ENCODE assay signal across 26 mouse cellular contexts in the genomic region with DNA sequence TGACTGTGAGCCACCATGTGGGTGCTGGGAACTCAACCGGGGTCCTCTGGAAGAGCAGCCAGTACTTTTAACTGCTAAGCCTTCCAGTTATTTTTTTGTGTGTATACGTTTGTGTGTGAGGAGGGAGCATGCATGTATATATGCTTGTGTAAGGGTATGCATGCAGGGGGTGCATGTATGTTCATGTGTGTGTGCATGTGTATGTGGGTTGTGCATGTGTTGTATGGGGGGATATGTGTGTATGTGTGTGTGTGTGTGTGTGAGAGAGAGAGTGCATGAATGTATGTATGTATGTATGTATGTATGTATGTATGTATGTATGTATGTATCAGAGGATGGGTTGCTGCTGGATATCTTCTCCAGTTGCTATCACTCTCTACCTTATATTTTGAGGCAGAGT. TPM values are rescaled to one million over a fixed set of nuclear protein-coding genes. Genes with fewer than 3 reads are reported as not detected.
A peak's percentile ranks its signal among the peaks of the same experiment; 100 is the strongest.
DNase-seq lines count a peak whose midpoint lies in the region; ATAC-seq and TF ChIP-seq lines count a peak whose summit lies in the region.
"Had no signal": no experiment of that assay in that cellular context is flagged by ENCODE, and none has a peak within 500 bp of the region (broad histone marks: within the 10 kb centered on the region; RNA-seq: fewer than 3 reads in every experiment).

No protein-coding gene starts in this region.

- TF ChIP-seq CTCF in heart, adult 2 months (IDR thresholded peaks at IDR 0.05): no peak
- TF ChIP-seq CTCF in liver, postnatal 0 days (IDR thresholded peaks at IDR 0.05; ENCODE audit: low read depth): no peak

- peaks cover 6% of the 10 kb centered on the region for H3K4me1 ChIP-seq in heart, adult 2 months (ENCODE audit: control insufficient read depth, insufficient read depth, low read length)
- peaks cover 34% of the 10 kb centered on the region for H3K4me1 ChIP-seq in liver, postnatal 0 days (ENCODE audit: insufficient read depth)
- H3K4me1 ChIP-seq in liver, embryonic 11.5 days (replicated peaks; ENCODE audit: control insufficient read depth, insufficient read depth, low read length): no peaks in the 10 kb centered on the region
- H3K4me1 ChIP-seq: embryonic facial prominence, embryonic 10.5 days; embryonic facial prominence, embryonic 12.5 days; forebrain, embryonic 13.5 days; forebrain, embryonic 15.5 days had no signal

- H3K4me3 ChIP-seq in heart, adult 2 months: no peak overlapping the region
- H3K4me3 ChIP-seq in liver, postnatal 0 days (ENCODE audit: low read depth, low read length): no peak overlapping the region
- no peak overlapping the region for H3K4me3 ChIP-seq in liver, embryonic 11.5 days (ENCODE audit: low read depth, low read length)
- H3K4me3 ChIP-seq: embryonic facial prominence, embryonic 10.5 days; embryonic facial prominence, embryonic 12.5 days; forebrain, embryonic 13.5 days; forebrain, embryonic 15.5 days had no signal

- peaks cover 2% of the 10 kb centered on the region for H3K79me2 ChIP-seq in heart, adult 2 months (replicated peaks; ENCODE audit: control insufficient read depth, insufficient read depth, low read length)

- no peak overlapping the region for H3K9ac ChIP-seq in heart, adult 2 months (ENCODE audit: low read depth, low read length)
- H3K9ac ChIP-seq in liver, postnatal 0 days (replicated peaks): no peak overlapping the region
- H3K9ac ChIP-seq in liver, embryonic 11.5 days (ENCODE audit: low read depth, low read length): no peak overlapping the region
- H3K9ac ChIP-seq: embryonic facial prominence, embryonic 12.5 days; forebrain, embryonic 13.5 days; forebrain, embryonic 15.5 days had no signal

- H3K27ac ChIP-seq in heart, adult 2 months: no peak overlapping the region
- H3K27ac ChIP-seq in liver, postnatal 0 days (ENCODE audit: low read depth): 0 out of 2 replicates have a peak overlapping the region, but pooled peaks have one; percentile 11
- H3K27ac ChIP-seq in liver, embryonic 11.5 days (ENCODE audit: low read depth, low read length): no peak overlapping the region
- H3K27ac ChIP-seq: embryonic facial prominence, embryonic 10.5 days; embryonic facial prominence, embryonic 12.5 days; forebrain, embryonic 13.5 days; forebrain, embryonic 15.5 days had no signal

- H3K36me3 ChIP-seq in heart, adult 2 months (ENCODE audit: control insufficient read depth, insufficient read depth, low read length): peaks cover 23% of the 10 kb centered on the region
- peaks cover 44% of the 10 kb centered on the region for H3K36me3 ChIP-seq in liver, postnatal 0 days (replicated peaks; ENCODE audit: insufficient read depth, low read length)
- 0 out of 2 replicates have a peak, but pooled peaks cover 3% of the 10 kb centered on the region for H3K36me3 ChIP-seq in liver, embryonic 11.5 days (ENCODE audit: control insufficient read depth, insufficient read depth, low read length)
- H3K36me3 ChIP-seq: forebrain, embryonic 15.5 days had no signal

- no peaks in the 10 kb centered on the region for H3K9me3 ChIP-seq in liver, postnatal 0 days (ENCODE audit: low read length)
- H3K9me3 ChIP-seq in liver, embryonic 11.5 days (ENCODE audit: control insufficient read depth, low read length): no peaks in the 10 kb centered on the region
- H3K9me3 ChIP-seq: embryonic facial prominence, embryonic 10.5 days; embryonic facial prominence, embryonic 12.5 days; forebrain, embryonic 13.5 days; forebrain, embryonic 15.5 days; G1E had no signal

- H3K4me2 ChIP-seq in liver, postnatal 0 days (ENCODE audit: low read depth, low read length): no peak overlapping the region
- H3K4me2 ChIP-seq in liver, embryonic 11.5 days: no peak overlapping the region
- H3K4me2 ChIP-seq: embryonic facial prominence, embryonic 12.5 days; forebrain, embryonic 13.5 days; forebrain, embryonic 15.5 days had no signal

- peak; percentile 23; the same call in 1 of the 2 replicates for TF ChIP-seq POLR2A in heart, adult 2 months (IDR thresholded peaks at IDR 0.05; ENCODE audit: insufficient read depth, low read depth, low read length)

- no peak for ATAC-seq in liver, postnatal 0 days
- ATAC-seq in liver, embryonic 11.5 days (replicated peaks; ENCODE audit: low FRiP score): no peak
- ATAC-seq: activated CD4-positive, CD25-positive, alpha-beta regulatory T cell, adult 4 months; forebrain, embryonic 13.5 days; forebrain, embryonic 15.5 days; Patski had no signal

- DNase-seq in heart, adult 2 months: no peak
- DNase-seq in heart, postnatal 10 days: no peak
- no peak for DNase-seq in liver, postnatal 0 days
- no peak for DNase-seq in liver, embryonic 11.5 days (ENCODE audit: low spot score)
- DNase-seq in induced T-regulatory cell, adult 2 months (ENCODE audit: low read depth): peak; percentile 27
- DNase-seq in ovary, postnatal 10 days (ENCODE audit: low spot score): no peak
- DNase-seq: adrenal gland, adult 8-10 months; adrenal gland, postnatal 14 days; adrenal gland, postnatal 36 days; cerebellum, adult 11-12 months; cerebellum, adult 2 months; cerebellum, adult 9-10 months; cerebellum, postnatal 10 days; cerebellum, postnatal 25 days had no signal

- H3K27me3 ChIP-seq in heart, adult 2 months (ENCODE audit: control insufficient read depth, insufficient read depth, low read length): no peaks in the 10 kb centered on the region
- H3K27me3 ChIP-seq in liver, postnatal 0 days (ENCODE audit: insufficient read depth, low read length): no peaks in the 10 kb centered on the region
- no peaks in the 10 kb centered on the region for H3K27me3 ChIP-seq in liver, embryonic 11.5 days (replicated peaks; ENCODE audit: control insufficient read depth, insufficient read depth, low read length)
- H3K27me3 ChIP-seq: embryonic facial prominence, embryonic 12.5 days; forebrain, embryonic 13.5 days; forebrain, embryonic 15.5 days; Patski had no signal

- no peak for TF ChIP-seq EP300 in heart, adult 2 months (IDR thresholded peaks at IDR 0.05; ENCODE audit: insufficient read depth, low read depth, low read length)
- TF ChIP-seq EP300 in liver, postnatal 0 days (IDR thresholded peaks at IDR 0.05; ENCODE audit: low read depth): no peak

- 92% methylated on average over 2 of the region's 2 CpGs for WGBS in heart, adult 2 months
- WGBS in liver, postnatal 0 days (ENCODE audit: insufficient replicate concordance): 83% methylated on average over 2 of the region's 2 CpGs
- WGBS in liver, embryonic 11.5 days: 92% methylated on average over 2 of the region's 2 CpGs

- intact Hi-C loops in heart, adult 2 months (cut with DNase I): no loop called here
- intact Hi-C loops in heart, postnatal 10 days (cut with DNase I): no loop called here

RNA-seq across cellular contexts. Expression of a gene that starts 6.0 kb away (rescaled TPM):
- not detected for total RNA-seq in heart, adult 2 months (2021)
- 0.15 TPM in 1 of 2 replicates, not detected in the other for polyA plus RNA-seq in heart, adult 2 months (2012; rRNA removed)
- total RNA-seq in heart, postnatal 10 days (2021): not detected
- not detected in 2 replicates for polyA plus RNA-seq in liver, postnatal 0 days (2015; fragmentation: Nextera tagmentation; extraction: Ambion mirVana)
- polyA plus RNA-seq in liver, embryonic 11.5 days (2014; fragmentation: Nextera tagmentation; extraction: Ambion mirVana): 0.17 TPM in 1 of 2 replicates, not detected in the other
- total RNA-seq: adrenal gland, adult 8-10 months; adrenal gland, postnatal 14 days; G1E had no signal
- polyA plus RNA-seq: cerebellum, adult 2 months; cortical plate, adult 2 months; embryonic facial prominence, embryonic 10.5 days; embryonic facial prominence, embryonic 12.5 days; forebrain, embryonic 11.5 days; forebrain, embryonic 13.5 days; forebrain, embryonic 15.5 days; G1E had no signal

RNA-seq across cellular contexts. Expression of a gene that starts 7.0 kb away (rescaled TPM):
- total RNA-seq in heart, adult 2 months (2021): 100 to 1,000 TPM; 201 to 240 TPM
- 400 and 574 TPM in 2 replicates for polyA plus RNA-seq in heart, adult 2 months (2012; rRNA removed)
- 100 to 1,000 TPM; 130 to 134 TPM for total RNA-seq in heart, postnatal 10 days (2021)
- polyA plus RNA-seq in liver, postnatal 0 days (2015; fragmentation: Nextera tagmentation; extraction: Ambion mirVana): 1,317 and 1,377 TPM in 2 replicates
- 311 and 321 TPM in 2 replicates for polyA plus RNA-seq in liver, embryonic 11.5 days (2014; fragmentation: Nextera tagmentation; extraction: Ambion mirVana)

RNA-seq across cellular contexts. Expression of a gene that starts 31.5 kb away (rescaled TPM):
- total RNA-seq in heart, adult 2 months (2021): not detected
- not detected in 2 replicates for polyA plus RNA-seq in heart, adult 2 months (2012; rRNA removed)
- not detected for total RNA-seq in heart, postnatal 10 days (2021)
- polyA plus RNA-seq in liver, postnatal 0 days (2015; fragmentation: Nextera tagmentation; extraction: Ambion mirVana): 0.14 and 0.18 TPM in 2 replicates
- 0.15 TPM in 1 of 2 replicates, not detected in the other for polyA plus RNA-seq in liver, embryonic 11.5 days (2014; fragmentation: Nextera tagmentation; extraction: Ambion mirVana)
- total RNA-seq: adrenal gland, adult 18-20 months; adrenal gland, postnatal 36 days had no signal
- polyA plus RNA-seq: C2C12; embryonic facial prominence, embryonic 12.5 days; embryonic facial prominence, embryonic 14.5 days; forebrain, embryonic 11.5 days; forebrain, embryonic 13.5 days; forebrain, embryonic 15.5 days had no signal

RNA-seq across cellular contexts. Expression of a gene that starts 31.6 kb away (rescaled TPM):
- total RNA-seq in heart, adult 2 months (2021): not detected
- polyA plus RNA-seq in heart, adult 2 months (2012; rRNA removed): not detected in 2 replicates
- total RNA-seq in heart, postnatal 10 days (2021): not detected
- polyA plus RNA-seq in liver, postnatal 0 days (2015; fragmentation: Nextera tagmentation; extraction: Ambion mirVana): not detected in 2 replicates
- not detected in 2 replicates for polyA plus RNA-seq in liver, embryonic 11.5 days (2014; fragmentation: Nextera tagmentation; extraction: Ambion mirVana)
- total RNA-seq: adrenal gland, adult 18-20 months; adrenal gland, adult 8-10 months; adrenal gland, postnatal 14 days; adrenal gland, postnatal 36 days; G1E had no signal
- polyA plus RNA-seq: activated CD4-positive, CD25-positive, alpha-beta regulatory T cell, adult 4 months; C2C12; cerebellum, adult 2 months; cortical plate, adult 2 months; embryonic facial prominence, embryonic 10.5 days; embryonic facial prominence, embryonic 12.5 days; embryonic facial prominence, embryonic 14.5 days; forebrain, embryonic 11.5 days; forebrain, embryonic 13.5 days; forebrain, embryonic 15.5 days; G1E; Patski had no signal

RNA-seq across cellular contexts. Expression of a gene that starts 36.3 kb away (rescaled TPM):
- total RNA-seq in heart, adult 2 months (2021): 10 to 100 TPM; 10.8 to 11.3 TPM
- polyA plus RNA-seq in heart, adult 2 months (2012; rRNA removed): 3.8 and 6.7 TPM in 2 replicates
- 10 to 100 TPM; 12.1 to 12.2 TPM for total RNA-seq in heart, postnatal 10 days (2021)
- polyA plus RNA-seq in liver, postnatal 0 days (2015; fragmentation: Nextera tagmentation; extraction: Ambion mirVana): 1.6 and 2.2 TPM in 2 replicates
- polyA plus RNA-seq in liver, embryonic 11.5 days (2014; fragmentation: Nextera tagmentation; extraction: Ambion mirVana): 9.3 and 9.8 TPM in 2 replicates
